Mouse (Mus musculus) small intestine, adult 2 months (tissue): ENCODE measurements at regions not wholly inside any gene's neighbourhood (a gene's known extent, or its start where the extent isn't known, plus 50 kb on each side); places are given as distances from the start of the nearest gene placed in this dataset.

ENCODE experiments used
- CTCF ChIP-seq: fragments of 200-500 bp; IDR thresholded peaks from 2 replicates; pipeline ENCODE4 v1.5.1; 2012; ENCODE audit warnings: low read depth, mild to moderate bottlenecking, control low read depth, inconsistent platforms, low read length, moderate library complexity, mixed read lengths; ENCODE audit not compliant: insufficient replicate concordance, insufficient read length; ENCODE audit errors: extremely low read depth
- POLR2A ChIP-seq: fragments of 200-500 bp; IDR thresholded peaks from 2 replicates; pipeline ENCODE4 v1.6.1; 2012; ENCODE audit warnings: low read depth, mild to moderate bottlenecking, control low read depth, inconsistent platforms, low read length, moderate library complexity

DNA sequence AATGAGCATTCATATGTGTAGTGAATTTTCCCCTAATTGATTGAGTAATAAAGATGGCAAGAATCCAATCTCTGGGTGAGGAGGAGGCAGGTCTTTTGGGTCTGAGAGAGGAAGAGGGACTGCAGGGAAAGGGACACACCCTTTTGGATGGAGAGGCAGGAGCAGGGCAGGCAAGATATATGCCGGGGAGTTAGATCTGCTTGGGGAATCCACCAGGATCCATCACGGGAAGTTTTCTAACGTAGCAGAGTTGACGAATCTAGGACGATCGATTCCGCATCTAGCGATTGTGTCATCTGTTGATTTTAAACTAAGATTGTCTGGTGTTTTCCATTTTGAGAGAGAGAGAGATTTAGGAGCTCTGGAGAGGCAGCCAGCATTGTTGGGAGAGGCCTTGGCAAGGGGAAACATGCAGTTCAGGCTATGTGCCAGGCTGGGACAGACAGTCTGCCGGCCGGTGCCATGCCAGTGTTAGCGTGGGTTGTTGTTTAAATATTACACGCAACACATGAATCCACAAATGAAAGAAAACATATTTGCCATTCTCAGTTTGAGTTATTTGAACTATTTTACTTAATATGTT lies 1843.6 kb downstream of the 9330182O14Rik start:
- TF ChIP-seq CTCF (no peak), POLR2A (no peak)
